ENCODE assay signal across 12 mouse cellular contexts in the genomic region with DNA sequence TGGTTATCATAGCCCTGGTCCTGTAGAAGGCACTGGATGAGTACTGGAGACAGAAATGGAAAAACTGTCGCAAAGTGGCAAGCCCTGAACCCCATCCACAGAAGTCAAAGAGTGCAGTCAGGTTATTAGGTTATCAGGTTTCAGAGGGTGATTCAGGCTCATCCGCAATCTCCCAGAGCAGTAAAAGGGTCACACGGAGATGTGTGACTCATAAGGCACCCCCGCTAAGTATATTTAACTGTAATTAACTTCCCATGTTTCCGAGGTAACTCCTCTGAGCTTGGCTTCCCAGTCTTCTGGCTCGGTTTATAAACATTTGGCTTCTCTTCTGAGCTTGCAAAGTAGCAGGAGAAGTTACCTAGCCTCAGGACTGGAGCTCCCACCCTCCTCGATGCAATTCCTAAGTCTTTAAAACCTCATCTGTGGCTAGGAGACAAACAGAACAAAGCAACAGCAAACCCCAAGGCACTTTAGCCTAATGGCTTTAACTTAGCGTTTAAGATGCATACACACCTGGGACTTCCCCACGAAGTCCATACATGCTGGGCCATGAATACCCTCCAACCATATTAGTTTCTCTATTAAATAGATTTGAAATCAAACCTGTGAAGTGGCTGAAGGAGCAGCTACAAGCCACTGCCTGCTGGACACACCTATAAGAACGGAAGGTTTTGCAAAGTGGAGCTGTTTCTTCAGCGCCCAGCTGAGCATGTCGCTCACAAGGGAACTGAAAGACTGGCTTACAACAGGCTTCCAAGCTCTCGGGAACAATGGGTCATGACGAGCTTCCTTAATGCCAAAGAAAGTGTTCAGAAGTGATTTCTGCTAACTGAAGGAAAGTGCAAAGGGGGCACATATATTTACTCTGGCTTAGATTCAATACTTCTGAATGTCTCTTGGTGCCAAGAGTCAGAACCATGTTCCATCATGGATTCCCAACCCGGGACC.
DNase-seq lines count a peak whose midpoint lies in the region; ATAC-seq and TF ChIP-seq lines count a peak whose summit lies in the region.
"Had no signal": no experiment of that assay in that cellular context is flagged by ENCODE, and none has a peak within 500 bp of the region (broad histone marks: within the 10 kb centered on the region; RNA-seq: fewer than 3 reads in every experiment).

No protein-coding gene starts in this region.

- no peaks in the 10 kb centered on the region for H3K36me3 ChIP-seq in kidney, embryonic 16.5 days (ENCODE audit: insufficient read depth, low read length)
- H3K36me3 ChIP-seq in ES-Bruce4 (ENCODE audit: control insufficient read depth, insufficient read depth, low read length, poor library complexity, severe bottlenecking) (no peaks in the 10 kb centered on the region), myocyte (ENCODE audit: control insufficient read depth, insufficient read depth) (no peaks in the 10 kb centered on the region)
- H3K36me3 ChIP-seq in embryonic facial prominence, embryonic 15.5 days = no peaks in the 10 kb centered on the region
- H3K36me3 ChIP-seq: limb, embryonic 13.5 days had no signal

- no peak overlapping the region for H3K4me3 ChIP-seq in kidney, embryonic 16.5 days (ENCODE audit: low read length)
- H3K4me3 ChIP-seq in ES-Bruce4 (ENCODE audit: low read depth, low read length) (no peak overlapping the region), myocyte (no peak overlapping the region)
- no peak overlapping the region for H3K4me3 ChIP-seq in embryonic facial prominence, embryonic 15.5 days (replicated peaks)
- H3K4me3 ChIP-seq: limb, embryonic 13.5 days had no signal

- H3K27me3 ChIP-seq in kidney, embryonic 16.5 days (ENCODE audit: insufficient read depth, low read length) = no peaks in the 10 kb centered on the region
- H3K27me3 ChIP-seq in ES-Bruce4 (ENCODE audit: control insufficient read depth, insufficient read depth, low read length, poor library complexity, severe bottlenecking) (no peaks in the 10 kb centered on the region), myocyte (ENCODE audit: control insufficient read depth, insufficient read depth, insufficient read length) (no peaks in the 10 kb centered on the region)
- no peaks in the 10 kb centered on the region for H3K27me3 ChIP-seq in embryonic facial prominence, embryonic 15.5 days
- H3K27me3 ChIP-seq: limb, embryonic 13.5 days had no signal

- no peak for ATAC-seq in kidney, embryonic 16.5 days (ENCODE audit: low FRiP score, low TSS enrichment)
- peak; percentile 11; the same call in 1 of the 2 replicates for ATAC-seq in embryonic facial prominence, embryonic 15.5 days (ENCODE audit: insufficient number of reproducible peaks, low FRiP score, low TSS enrichment, low read depth)
- ATAC-seq: forebrain, embryonic 16.5 days had no signal

- H3K27ac ChIP-seq in kidney, embryonic 16.5 days (ENCODE audit: low read length) = peak overlapping the region; percentile 3; the same call in 1 of the 2 replicates
- H3K27ac ChIP-seq in ES-Bruce4 (ENCODE audit: insufficient read depth, low read length) = peak overlapping the region; percentile 42; the same call in 1 of the 2 replicates
- H3K27ac ChIP-seq in embryonic facial prominence, embryonic 15.5 days (replicated peaks) = peak overlapping the region; percentile 28
- H3K27ac ChIP-seq: limb, embryonic 13.5 days had no signal

- TF ChIP-seq CTCF in ES-Bruce4 (IDR thresholded peaks at IDR 0.05; ENCODE audit: low read depth, low read length) = no peak

- H3K79me2 ChIP-seq in myocyte (ENCODE audit: control insufficient read depth, insufficient read depth) = peaks cover 81% of the 10 kb centered on the region

- no peak for TF ChIP-seq POLR2A in ES-Bruce4 (IDR thresholded peaks at IDR 0.05; ENCODE audit: insufficient read depth, low read length)
- TF ChIP-seq POLR2A in myocyte (IDR thresholded peaks at IDR 0.05; ENCODE audit: insufficient read length, low read depth) = no peak

- WGBS in kidney, embryonic 16.5 days = 26% methylated on average over 15 of the region's 15 CpGs
- WGBS in embryonic facial prominence, embryonic 15.5 days = 35% methylated on average over 15 of the region's 15 CpGs

- peak overlapping the region; percentile 17; the same call in 1 of the 2 replicates for H3K4me2 ChIP-seq in kidney, embryonic 16.5 days (replicated peaks; ENCODE audit: low read depth, low read length)
- H3K4me2 ChIP-seq in embryonic facial prominence, embryonic 15.5 days (replicated peaks) = no peak overlapping the region; the same call in 1 of the 2 replicates
- peak overlapping the region; percentile 70 for H3K4me2 ChIP-seq in myocyte (ENCODE audit: low read depth)
- H3K4me2 ChIP-seq: limb, embryonic 13.5 days had no signal

- H3K9me3 ChIP-seq in kidney, embryonic 16.5 days (ENCODE audit: low read length) = no peaks in the 10 kb centered on the region
- no peaks in the 10 kb centered on the region for H3K9me3 ChIP-seq in ES-Bruce4 (replicated peaks; ENCODE audit: control insufficient read depth, insufficient read depth, low read length, poor library complexity, severe bottlenecking)
- H3K9me3 ChIP-seq in embryonic facial prominence, embryonic 15.5 days (replicated peaks) = no peaks in the 10 kb centered on the region
- H3K9me3 ChIP-seq: limb, embryonic 13.5 days had no signal

- DNase-seq in kidney, adult 11 months = no peak
- no peak for DNase-seq in cerebellum, adult 9-10 months
- no peak for DNase-seq in embryo, embryonic 10.5 days (ENCODE audit: low spot score)
- DNase-seq: cerebellum, postnatal 10 days; kidney, adult 18-20 months; midbrain, embryonic 14.5 days had no signal

- peak overlapping the region; percentile 34 for H3K9ac ChIP-seq in kidney, embryonic 16.5 days (replicated peaks; ENCODE audit: low read length)
- no peak overlapping the region for H3K9ac ChIP-seq in ES-Bruce4 (ENCODE audit: low read depth, poor library complexity, severe bottlenecking)
- no peak overlapping the region for H3K9ac ChIP-seq in embryonic facial prominence, embryonic 15.5 days
- H3K9ac ChIP-seq: limb, embryonic 13.5 days had no signal

- TF ChIP-seq EP300 in ES-Bruce4 (IDR thresholded peaks at IDR 0.05; ENCODE audit: insufficient read depth, low read depth, low read length) = no peak

- H3ac ChIP-seq in myocyte (ENCODE audit: control insufficient read depth, insufficient read length) = no peak overlapping the region

- peaks cover 56% of the 10 kb centered on the region for H3K4me1 ChIP-seq in kidney, embryonic 16.5 days (ENCODE audit: insufficient read depth, low read length)
- H3K4me1 ChIP-seq in ES-Bruce4 (ENCODE audit: control insufficient read depth, insufficient read depth, low read length) = peaks cover 7% of the 10 kb centered on the region
- H3K4me1 ChIP-seq in embryonic facial prominence, embryonic 15.5 days = peaks cover 38% of the 10 kb centered on the region

TF ChIP-seq in myocyte, 11 proteins besides CTCF, POLR2A, EP300 and RAD21:
- TF ChIP-seq E2F4 (IDR thresholded peaks at IDR 0.05; ENCODE audit: insufficient read depth) (no peak), MYOD1 (IDR thresholded peaks at IDR 0.05; ENCODE audit: control insufficient read depth in 1 of 3, insufficient read length in 2 of 3, low read depth in 2 of 3) (no peak), CEBPB (IDR thresholded peaks at IDR 0.05; ENCODE audit: insufficient read depth, poor library complexity, severe bottlenecking) (0 out of 2 replicates have a peak, but pooled peaks have one; percentile 38)
